In genomic region chr5:25839400-25839799, GRCm38 (mm10) we compare ENCODE assay signal across 9 mouse cellular contexts.
DNase-seq lines count a peak whose midpoint lies in the region; ATAC-seq and TF ChIP-seq lines count a peak whose summit lies in the region.
"Had no signal": no experiment of that assay in that cellular context is flagged by ENCODE, and none has a peak within 500 bp of the region (broad histone marks: within the 10 kb centered on the region; RNA-seq: fewer than 3 reads in every experiment).

No protein-coding gene starts in this region.

- ATAC-seq in embryonic facial prominence, embryonic 11.5 days (replicated peaks; ENCODE audit: insufficient number of reproducible peaks, low FRiP score, low TSS enrichment, low read depth), result no peak
- no peak for ATAC-seq in erythroid progenitor cell, adult 5-6 weeks (replicated peaks; ENCODE audit: low FRiP score, poor library complexity, severe bottlenecking)

- TF ChIP-seq EP300 in ES-Bruce4 (IDR thresholded peaks at IDR 0.05; ENCODE audit: insufficient read depth, low read depth, low read length), result no peak

- no peaks in the 10 kb centered on the region for H3K36me3 ChIP-seq in ES-Bruce4 (ENCODE audit: control insufficient read depth, insufficient read depth, low read length, poor library complexity, severe bottlenecking)
- no peaks in the 10 kb centered on the region for H3K36me3 ChIP-seq in embryonic facial prominence, embryonic 11.5 days (replicated peaks; ENCODE audit: control insufficient read depth, insufficient read depth, low read depth, low read length)
- H3K36me3 ChIP-seq in limb, embryonic 10.5 days, result no peaks in the 10 kb centered on the region
- H3K36me3 ChIP-seq: heart, embryonic 13.5 days had no signal

- no peaks in the 10 kb centered on the region for H3K27me3 ChIP-seq in ES-Bruce4 (ENCODE audit: control insufficient read depth, insufficient read depth, low read length, poor library complexity, severe bottlenecking)
- H3K27me3 ChIP-seq in embryonic facial prominence, embryonic 11.5 days (ENCODE audit: control insufficient read depth, insufficient read depth, low read length), result no peaks in the 10 kb centered on the region
- no peaks in the 10 kb centered on the region for H3K27me3 ChIP-seq in limb, embryonic 10.5 days (ENCODE audit: low read depth, poor library complexity, severe bottlenecking)
- H3K27me3 ChIP-seq: heart, embryonic 13.5 days had no signal

- H3K4me1 ChIP-seq in ES-Bruce4 (ENCODE audit: control insufficient read depth, insufficient read depth, low read length), result no peaks in the 10 kb centered on the region
- H3K4me1 ChIP-seq in embryonic facial prominence, embryonic 11.5 days (ENCODE audit: control insufficient read depth, insufficient read depth, low read length), result no peaks in the 10 kb centered on the region
- no peaks in the 10 kb centered on the region for H3K4me1 ChIP-seq in limb, embryonic 10.5 days
- H3K4me1 ChIP-seq: heart, embryonic 13.5 days had no signal

- no peak overlapping the region for H3K4me3 ChIP-seq in layer of hippocampus, adult 2 months
- no peak overlapping the region for H3K4me3 ChIP-seq in ES-Bruce4 (ENCODE audit: low read depth, low read length)
- no peak overlapping the region for H3K4me3 ChIP-seq in embryonic facial prominence, embryonic 11.5 days (ENCODE audit: low read depth, low read length)
- H3K4me3 ChIP-seq in limb, embryonic 10.5 days, result no peak overlapping the region
- H3K4me3 ChIP-seq: heart, embryonic 13.5 days had no signal

- peak; percentile 92 for TF ChIP-seq CTCF in layer of hippocampus, adult 2 months (conservative IDR thresholded peaks at IDR 0.05)
- peak; percentile 74 for TF ChIP-seq CTCF in ES-Bruce4 (IDR thresholded peaks at IDR 0.05; ENCODE audit: low read depth, low read length)

- H3K27ac ChIP-seq in layer of hippocampus, adult 2 months, result no peak overlapping the region
- no peak overlapping the region for H3K27ac ChIP-seq in ES-Bruce4 (ENCODE audit: insufficient read depth, low read length)
- H3K27ac ChIP-seq in embryonic facial prominence, embryonic 11.5 days (replicated peaks; ENCODE audit: low read depth, low read length), result no peak overlapping the region
- H3K27ac ChIP-seq in limb, embryonic 10.5 days, result no peak overlapping the region
- H3K27ac ChIP-seq: heart, embryonic 13.5 days had no signal

- WGBS in embryonic facial prominence, embryonic 11.5 days, result 37% methylated on average over 4 of the region's 4 CpGs
- WGBS in limb, embryonic 10.5 days, result 37% methylated on average over 4 of the region's 4 CpGs

- H3K4me2 ChIP-seq in embryonic facial prominence, embryonic 11.5 days (ENCODE audit: low read depth, low read length), result no peak overlapping the region
- H3K4me2 ChIP-seq: heart, embryonic 13.5 days had no signal

- no peak for TF ChIP-seq POLR2A in ES-Bruce4 (IDR thresholded peaks at IDR 0.05; ENCODE audit: insufficient read depth, low read length)

- no peak overlapping the region for H3K9ac ChIP-seq in ES-Bruce4 (ENCODE audit: low read depth, poor library complexity, severe bottlenecking)
- no peak overlapping the region for H3K9ac ChIP-seq in embryonic facial prominence, embryonic 11.5 days (replicated peaks; ENCODE audit: low read length)
- H3K9ac ChIP-seq: heart, embryonic 13.5 days had no signal

- H3K9me3 ChIP-seq in ES-Bruce4 (replicated peaks; ENCODE audit: control insufficient read depth, insufficient read depth, low read length, poor library complexity, severe bottlenecking), result no peaks in the 10 kb centered on the region
- H3K9me3 ChIP-seq in embryonic facial prominence, embryonic 11.5 days (replicated peaks; ENCODE audit: control insufficient read depth, low read length), result no peaks in the 10 kb centered on the region
- H3K9me3 ChIP-seq in limb, embryonic 10.5 days (replicated peaks), result no peaks in the 10 kb centered on the region
- H3K9me3 ChIP-seq: heart, embryonic 13.5 days had no signal

- DNase-seq in layer of hippocampus, adult 2 months (ENCODE audit: low spot score in 2 of 2), result peak in 1 of 2 experiments; percentile 49
- DNase-seq in layer of hippocampus, adult 9-11 months, result no peak
- DNase-seq in adrenal gland, postnatal 36 days, result peak; percentile 41
- DNase-seq in embryonic facial prominence, embryonic 11.5 days (ENCODE audit: low spot score), result peak; percentile 57
- peak; percentile 61 for DNase-seq in limb, embryonic 10.5 days (ENCODE audit: low spot score)
- peak; percentile 72 for DNase-seq in retina, embryonic 14.5 days (ENCODE audit: low spot score)
